Mouse (Mus musculus) heart, embryonic 16.5 days (tissue): ENCODE data around the gene Casq2. TPM values are rescaled to one million over a fixed set of nuclear protein-coding genes. Genes with fewer than 3 reads are reported as not detected.

Experiments
- ATAC-seq: fragments of 200-750 bp; cut with Nextera tagmentation; replicated peaks from 2 replicates; pipeline ENCODE4 v1.8.0; 2017; ENCODE audit warnings: moderate number of reproducible peaks; ENCODE audit not compliant: insufficient read depth, low FRiP score; ENCODE audit errors: extremely low read depth
- H3K27ac ChIP-seq: fragments of 300-500 bp; sonication (generic); 2 replicates; pipeline ENCODE4 v1.5.1; 2014; ENCODE audit warnings: mild to moderate bottlenecking, low read length, control low read depth, moderate library complexity
- H3K27me3 ChIP-seq: fragments of 300-500 bp; sonication (generic); 2 replicates; pipeline ENCODE4 v1.6.1; 2014; ENCODE audit warnings: low read length, mixed read lengths; ENCODE audit not compliant: control insufficient read depth, insufficient read depth
- H3K36me3 ChIP-seq: fragments of 300-500 bp; sonication (generic); 2 replicates; pipeline ENCODE4 v1.6.1; 2014; ENCODE audit not compliant: control insufficient read depth, insufficient read depth
- H3K4me1 ChIP-seq: fragments of 300-500 bp; sonication (generic); 2 replicates; pipeline ENCODE4 v1.6.1; 2014; ENCODE audit warnings: low read length, mixed read lengths; ENCODE audit not compliant: control insufficient read depth, insufficient read depth
- H3K4me2 ChIP-seq: fragments of 300-500 bp; sonication (generic); 2 replicates; pipeline ENCODE4 v1.6.1; 2014; ENCODE audit warnings: low read depth, mild to moderate bottlenecking, control low read depth, low read length
- H3K4me3 ChIP-seq: fragments of 300-500 bp; sonication (generic); 2 replicates; pipeline ENCODE4 v1.5.1; 2014; ENCODE audit warnings: mild to moderate bottlenecking, control low read depth, low read length
- H3K9ac ChIP-seq: fragments of 300-500 bp; sonication (generic); 2 replicates; pipeline ENCODE4 v1.6.1; 2014; ENCODE audit warnings: low read length, control low read depth
- H3K9me3 ChIP-seq: fragments of 300-500 bp; sonication (generic); replicated peaks from 2 replicates; pipeline ENCODE4 v1.6.1; 2016; ENCODE audit warnings: low read length; ENCODE audit not compliant: control insufficient read depth
- WGBS: fragments of 180-500 bp; shearing (Covaris S2); extraction: QIAGEN DNeasy Blood & Tissue Kit; methylation state at CpG from one replicate; pipeline ENCODE4 v1.1.7; 2014; 5-methylcytosine and 5-hydroxymethylcytosine counted together
- polyA plus RNA-seq: library from polyadenylated mRNA; unstranded; fragments of >200 nt; fragmentation: Nextera tagmentation; extraction: Ambion mirVana; gene quantifications from 2 replicates; pipeline ENCODE4 v1.2.1, GENCODE M21; 2015

The Casq2 gene
- polyA plus RNA-seq, 1 experiment from 2014 or later, result 703 TPM

DNA sequence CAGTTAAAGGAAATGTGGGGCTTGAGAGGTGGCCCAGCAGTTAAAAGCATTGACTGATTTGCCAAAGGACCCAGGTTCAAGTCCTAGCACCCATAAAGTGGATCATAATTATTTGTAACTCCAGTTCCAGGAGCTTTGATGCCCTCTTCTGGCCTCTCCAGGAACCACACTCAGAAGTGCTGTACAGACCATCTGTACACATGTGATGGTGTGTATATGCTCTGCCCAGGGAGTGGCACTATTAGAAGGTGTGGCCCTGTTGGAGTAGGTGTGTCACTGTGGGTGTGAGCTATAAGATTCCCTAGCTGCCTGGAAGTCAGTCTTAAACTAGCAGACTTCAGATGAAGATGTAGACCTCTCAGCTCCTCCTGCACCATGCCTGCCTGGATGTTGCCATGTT, 34.7 kb downstream of the Casq2 start:
- Histone ChIP-seq H3K27ac (no peak overlapping the region), H3K9ac (no peak overlapping the region), H3K27me3 (no peaks in the 10 kb centered on the region), H3K9me3 (peaks cover 5% of the 10 kb centered on the region), H3K4me2 (no peak overlapping the region), H3K36me3 (peaks cover 44% of the 10 kb centered on the region), H3K4me3 (no peak overlapping the region), H3K4me1 (no peaks in the 10 kb centered on the region)
- ATAC-seq, result no peak

DNA sequence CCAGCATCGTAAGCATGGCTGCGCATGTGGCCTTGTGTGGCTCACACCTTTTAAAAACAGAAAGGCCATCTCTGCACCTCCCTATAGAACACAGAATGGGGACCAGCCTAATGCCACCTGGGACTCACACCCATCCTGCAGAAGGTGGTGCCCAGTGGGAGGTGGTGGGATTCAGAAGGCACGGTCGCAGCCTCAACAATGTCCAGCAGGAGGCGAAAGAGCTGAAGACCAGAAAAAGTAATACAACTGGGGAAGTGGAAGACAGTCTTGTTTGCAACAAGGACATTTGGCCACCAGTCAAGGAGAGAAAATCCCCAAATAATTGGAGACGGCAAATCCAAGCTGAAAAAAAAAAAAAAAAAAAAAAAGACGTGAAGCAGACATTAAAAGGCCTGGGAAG, 35.8 kb downstream of the Casq2 start:
- no peaks in the 10 kb centered on the region for H3K27me3 ChIP-seq
- H3K4me3 ChIP-seq, result no peak overlapping the region
- H3K9ac ChIP-seq, result no peak overlapping the region
- H3K4me2 ChIP-seq, result no peak overlapping the region
- ATAC-seq, result no peak
- H3K9me3 ChIP-seq, result peaks cover 5% of the 10 kb centered on the region
- H3K36me3 ChIP-seq, result peaks cover 39% of the 10 kb centered on the region
- H3K4me1 ChIP-seq, result no peaks in the 10 kb centered on the region
- H3K27ac ChIP-seq, result no peak overlapping the region
- WGBS, result 59% methylated on average over 7 of the region's 7 CpGs

DNA sequence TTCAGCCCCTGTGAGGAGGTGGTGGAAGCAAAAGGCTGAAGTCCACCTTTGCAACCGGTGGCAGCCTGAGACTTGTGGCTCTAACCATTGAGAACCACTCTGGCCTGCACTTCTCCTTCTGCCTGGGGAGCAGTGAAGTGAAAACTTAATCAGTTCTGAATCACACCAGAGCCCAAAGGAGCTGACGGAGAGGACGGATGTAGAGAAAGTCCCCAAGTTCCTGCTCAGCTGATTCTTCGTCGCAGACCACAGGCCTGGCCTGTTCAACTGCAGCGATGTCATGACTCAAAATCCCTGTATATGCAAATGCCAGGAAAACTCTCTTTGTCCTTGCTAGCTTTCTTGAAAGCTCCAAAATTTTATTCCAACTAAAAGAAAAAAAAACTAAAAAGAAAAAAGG, 37.4 kb downstream of the Casq2 start:
- H3K9ac ChIP-seq, result no peak overlapping the region
- peaks cover 5% of the 10 kb centered on the region for H3K9me3 ChIP-seq
- H3K4me1 ChIP-seq, result no peaks in the 10 kb centered on the region
- 57% methylated on average over 6 of the region's 6 CpGs for WGBS
- H3K4me3 ChIP-seq, result no peak overlapping the region
- ATAC-seq, result no peak
- no peak overlapping the region for H3K4me2 ChIP-seq
- peaks cover 27% of the 10 kb centered on the region for H3K36me3 ChIP-seq
- no peak overlapping the region for H3K27ac ChIP-seq
- no peaks in the 10 kb centered on the region for H3K27me3 ChIP-seq

DNA sequence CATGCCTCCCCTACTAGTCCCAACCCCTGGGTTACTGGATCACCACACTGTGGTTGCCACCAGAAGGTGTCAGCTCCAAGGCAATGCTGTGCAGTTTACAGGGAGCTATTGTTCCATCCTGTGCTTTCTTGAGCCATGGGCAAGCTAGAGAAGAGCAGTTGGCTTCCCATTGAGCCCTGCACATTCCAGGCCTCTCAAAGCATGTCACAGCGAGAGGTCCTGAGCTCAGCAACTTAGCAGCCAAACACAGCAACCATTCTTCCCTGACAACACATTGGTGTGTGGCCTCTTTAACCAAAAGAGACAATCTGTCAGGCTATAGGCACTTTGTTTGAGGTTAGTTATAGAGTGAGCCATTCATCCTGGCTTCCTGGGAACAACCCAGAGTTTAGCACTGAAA, 39.3 kb downstream of the Casq2 start:
- H3K27ac ChIP-seq, result no peak overlapping the region
- no peaks in the 10 kb centered on the region for H3K27me3 ChIP-seq
- no peak overlapping the region for H3K4me3 ChIP-seq
- peaks cover 12% of the 10 kb centered on the region for H3K36me3 ChIP-seq
- no peak overlapping the region for H3K9ac ChIP-seq
- no peak for ATAC-seq
- H3K4me2 ChIP-seq, result no peak overlapping the region
- H3K4me1 ChIP-seq, result no peaks in the 10 kb centered on the region
- H3K9me3 ChIP-seq, result peaks cover 2% of the 10 kb centered on the region
- WGBS, result 57% methylated on average over 1 of the region's 1 CpGs

DNA sequence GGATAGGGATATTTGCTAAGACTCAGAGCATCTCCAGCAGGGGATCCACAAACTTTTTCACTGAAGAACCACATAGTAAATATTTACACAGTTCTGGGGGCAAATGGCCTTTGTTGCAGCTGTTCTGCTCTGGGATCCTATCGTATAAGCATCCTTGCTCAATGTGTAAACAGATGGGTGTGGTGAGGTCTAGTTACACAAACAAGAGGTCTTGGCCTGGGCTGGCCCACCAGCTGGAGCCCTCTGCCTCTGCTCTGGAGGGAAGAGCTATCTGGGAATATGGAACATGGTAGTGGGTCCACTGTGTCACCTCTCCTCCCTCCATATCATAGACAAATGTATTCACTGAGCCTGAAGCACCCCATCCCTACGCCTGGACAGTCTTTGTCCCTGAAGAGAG, 40.9 kb downstream of the Casq2 start:
- WGBS, result 78% methylated on average over 2 of the region's 2 CpGs

DNA sequence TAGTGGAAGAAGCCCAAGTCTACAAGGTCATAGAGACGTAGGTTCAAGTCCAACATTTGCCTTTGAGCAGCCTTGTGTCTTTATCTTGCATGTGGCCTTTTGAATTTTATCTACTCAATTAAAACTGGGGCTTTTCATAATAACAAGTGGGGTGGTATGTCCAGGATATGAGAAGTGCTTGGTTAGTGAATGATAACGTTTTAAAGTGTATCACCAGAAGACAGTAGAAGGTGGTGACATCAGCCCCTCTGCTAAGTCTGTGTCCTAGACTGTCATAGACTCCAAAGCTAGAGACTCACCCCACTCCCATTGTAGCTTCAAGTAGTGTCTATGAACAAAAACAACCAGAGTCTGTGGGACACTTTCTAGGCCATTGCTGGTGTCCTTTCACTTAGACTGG, 42.0 kb downstream of the Casq2 start:
- 79% methylated on average over 2 of the region's 2 CpGs for WGBS
- Histone ChIP-seq H3K27ac (no peak overlapping the region), H3K36me3 (peaks cover 11% of the 10 kb centered on the region), H3K4me2 (no peak overlapping the region), H3K4me3 (no peak overlapping the region), H3K27me3 (no peaks in the 10 kb centered on the region), H3K4me1 (no peaks in the 10 kb centered on the region), H3K9me3 (no peaks in the 10 kb centered on the region), H3K9ac (no peak overlapping the region)
- ATAC-seq, result no peak

More for the DNA sequence above, 40.9 kb downstream of the Casq2 start:
- Histone ChIP-seq H3K4me1 (no peaks in the 10 kb centered on the region), H3K36me3 (peaks cover 10% of the 10 kb centered on the region), H3K27ac (no peak overlapping the region), H3K27me3 (no peaks in the 10 kb centered on the region), H3K9me3 (no peaks in the 10 kb centered on the region), H3K4me3 (no peak overlapping the region), H3K4me2 (no peak overlapping the region), H3K9ac (no peak overlapping the region)
- ATAC-seq, result no peak

DNA sequence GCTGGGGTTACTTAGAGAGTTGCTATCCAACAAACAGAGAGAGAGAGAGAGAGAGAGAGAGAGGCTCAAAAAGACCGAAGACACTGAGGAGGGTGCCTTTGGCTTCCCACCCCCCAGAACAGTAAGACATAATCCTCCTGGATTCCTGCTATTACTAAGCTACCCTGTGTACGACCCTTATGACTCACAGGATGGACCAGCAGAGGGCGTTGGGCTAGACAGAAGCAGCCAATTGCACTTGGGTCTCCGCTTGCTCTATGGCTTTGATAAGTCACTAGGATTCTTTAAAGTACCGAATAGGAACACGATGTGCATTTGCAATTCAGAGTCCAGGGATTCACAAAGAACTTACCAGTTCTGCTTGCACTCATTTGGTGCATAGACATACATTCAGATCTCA, 44.3 kb downstream of the Casq2 start:
- no peak overlapping the region for H3K4me3 ChIP-seq
- WGBS, result 63% methylated on average over 6 of the region's 6 CpGs
- no peak overlapping the region for H3K27ac ChIP-seq
- H3K4me1 ChIP-seq, result peaks cover 3% of the 10 kb centered on the region; the same call in 1 of the 2 replicates
- H3K27me3 ChIP-seq, result no peaks in the 10 kb centered on the region
- peaks cover 10% of the 10 kb centered on the region for H3K36me3 ChIP-seq
- H3K9ac ChIP-seq, result no peak overlapping the region
- no peak for ATAC-seq
- no peaks in the 10 kb centered on the region for H3K9me3 ChIP-seq
- no peak overlapping the region for H3K4me2 ChIP-seq

DNA sequence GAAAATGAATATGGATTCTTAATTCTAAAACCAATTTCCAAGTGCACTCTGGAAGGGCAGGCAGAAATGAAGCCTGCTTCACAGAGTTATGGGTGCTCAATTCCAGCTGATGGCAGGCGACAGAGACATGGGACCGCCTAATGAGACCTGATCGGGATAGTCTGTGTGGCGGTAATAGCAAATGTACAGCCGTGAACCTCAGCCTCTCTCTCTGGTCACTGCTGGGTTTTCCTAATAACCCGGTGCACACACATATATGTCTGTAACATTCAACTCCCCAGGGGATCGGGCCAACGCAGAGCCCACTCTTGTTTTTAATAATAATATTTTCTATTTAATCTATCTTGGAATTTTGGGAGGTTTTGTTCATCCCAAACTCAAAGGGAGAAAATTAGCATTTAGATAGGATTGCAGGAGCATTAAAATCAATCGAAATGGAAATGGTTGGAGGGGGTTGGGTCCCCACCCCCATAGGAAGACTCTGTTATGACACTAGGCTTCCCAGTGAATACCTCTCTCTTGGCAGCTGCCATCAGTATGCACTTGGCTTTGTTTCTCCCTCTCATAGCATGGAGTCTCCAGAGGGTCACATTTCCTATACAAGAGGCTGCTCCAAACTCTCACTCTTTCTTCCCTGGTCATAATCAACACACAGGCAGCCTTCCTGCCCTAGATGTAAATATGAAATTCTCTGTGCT, 45.6 kb downstream of the Casq2 start:
- Histone ChIP-seq H3K9me3 (no peaks in the 10 kb centered on the region), H3K4me1 (peaks cover 3% of the 10 kb centered on the region; the same call in 1 of the 2 replicates), H3K4me3 (no peak overlapping the region), H3K4me2 (no peak overlapping the region), H3K27me3 (no peaks in the 10 kb centered on the region), H3K36me3 (peaks cover 10% of the 10 kb centered on the region), H3K9ac (no peak overlapping the region), H3K27ac (no peak overlapping the region)
- 91% methylated on average over 9 of the region's 9 CpGs for WGBS
- ATAC-seq, result no peak

DNA sequence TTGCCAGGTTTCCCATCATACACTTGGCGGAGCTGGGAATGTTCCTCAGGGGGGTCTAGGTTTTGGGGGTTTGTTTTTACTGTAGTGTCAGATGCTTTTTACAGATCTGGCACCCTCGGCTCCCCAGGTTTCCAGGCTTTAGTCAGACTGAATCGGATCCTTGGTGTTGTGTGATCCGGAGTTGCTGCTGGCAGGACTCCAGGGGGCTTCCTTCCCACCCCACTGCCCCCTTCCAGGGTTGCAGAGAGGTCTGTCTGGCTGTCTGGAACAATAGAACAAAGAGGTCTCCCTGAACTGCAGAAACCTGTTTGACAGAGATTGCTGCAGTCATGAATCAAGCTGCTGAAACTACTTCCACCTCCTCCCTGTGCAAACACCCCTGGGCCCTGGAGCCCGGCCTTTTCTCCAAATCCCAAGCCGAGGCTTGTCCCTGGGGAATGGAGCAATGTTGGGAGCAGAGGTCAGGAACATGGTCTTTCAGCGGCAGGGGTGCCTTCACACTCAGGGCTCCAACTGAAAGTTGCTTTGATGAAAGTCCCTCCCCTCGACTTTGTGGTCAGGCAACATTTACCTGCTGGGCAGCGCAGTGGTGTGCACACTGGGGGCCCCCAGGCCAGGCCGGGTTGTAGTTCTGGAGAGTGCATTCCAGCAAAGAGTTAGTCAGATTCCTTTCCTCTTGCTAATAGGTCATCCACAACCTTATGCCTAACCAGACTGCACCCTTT, 49.3 kb downstream of the Casq2 start:
- peak; percentile 39; the same call in 1 of the 2 replicates for ATAC-seq
- no peak overlapping the region for H3K4me2 ChIP-seq
- no peak overlapping the region for H3K4me3 ChIP-seq
- no peak overlapping the region for H3K9ac ChIP-seq
- H3K9me3 ChIP-seq, result no peaks in the 10 kb centered on the region
- peaks cover 3% of the 10 kb centered on the region; the same call in 1 of the 2 replicates for H3K4me1 ChIP-seq
- H3K27ac ChIP-seq, result no peak overlapping the region; the same call in 1 of the 2 replicates
- H3K27me3 ChIP-seq, result no peaks in the 10 kb centered on the region
- 27% methylated on average over 10 of the region's 10 CpGs for WGBS
- peaks cover 19% of the 10 kb centered on the region for H3K36me3 ChIP-seq
